Mouse (Mus musculus): ENCODE results near the gene Slc22a12.

- TF ChIP-seq MYC (IDR thresholded peaks at IDR 0.05; ENCODE audit: low read depth, low read length) = no peak
- no peak for TF ChIP-seq POLR2A (IDR thresholded peaks at IDR 0.05; ENCODE audit: control insufficient read depth in 1 of 2, insufficient read depth in 1 of 2, low read depth in 1 of 2, low read length in 2 of 2, poor library complexity in 1 of 2)
- no peak for TF ChIP-seq CTCF (IDR thresholded peaks at IDR 0.05 in 2 of 3, conservative IDR thresholded peaks at IDR 0.05 in 1 of 3; ENCODE audit: control insufficient read depth in 1 of 3, insufficient read depth in 1 of 3, low read depth in 2 of 3, low read length in 3 of 3, poor library complexity in 1 of 3, severe bottlenecking in 1 of 3)
- TF ChIP-seq NRF1 (IDR thresholded peaks at IDR 0.05; ENCODE audit: insufficient read depth, low read depth, low read length, poor library complexity, severe bottlenecking) = no peak
- TF ChIP-seq ZNF384 (IDR thresholded peaks at IDR 0.05; ENCODE audit: low read depth, low read length) = no peak
- no peak for TF ChIP-seq HCFC1 (IDR thresholded peaks at IDR 0.05; ENCODE audit: low read depth, low read length)
- TF ChIP-seq POLR2AphosphoS2 (IDR thresholded peaks at IDR 0.05; ENCODE audit: low read length) = no peak
- TF ChIP-seq ELF1 (IDR thresholded peaks at IDR 0.05; ENCODE audit: low read depth, low read length) = no peak
- TF ChIP-seq E2F4 (IDR thresholded peaks at IDR 0.05; ENCODE audit: borderline replicate concordance, low read depth, low read length) = no peak
- TF ChIP-seq RAD21 (IDR thresholded peaks at IDR 0.05; ENCODE audit: low read depth, low read length) = no peak
- no peak for TF ChIP-seq GATA1 (IDR thresholded peaks at IDR 0.05; ENCODE audit: low read depth, low read length)
- no peak for TF ChIP-seq MAFK (IDR thresholded peaks at IDR 0.05; ENCODE audit: borderline replicate concordance, low read depth, low read length)
Observed at GRCm38 (mm10) chr19:6500636-6501025, 42.2 kb downstream of the Slc22a12 start.
